Mouse (Mus musculus): ENCODE results near the gene Cd69. TPM values are rescaled to one million over a fixed set of nuclear protein-coding genes. Genes with fewer than 3 reads are reported as not detected.

The Cd69 gene
- polyA plus RNA-seq (2015; fragmentation: Nextera tagmentation; extraction: Ambion mirVana) = 0.09 TPM in 1 of 2 replicates, not detected in the other

DNA sequence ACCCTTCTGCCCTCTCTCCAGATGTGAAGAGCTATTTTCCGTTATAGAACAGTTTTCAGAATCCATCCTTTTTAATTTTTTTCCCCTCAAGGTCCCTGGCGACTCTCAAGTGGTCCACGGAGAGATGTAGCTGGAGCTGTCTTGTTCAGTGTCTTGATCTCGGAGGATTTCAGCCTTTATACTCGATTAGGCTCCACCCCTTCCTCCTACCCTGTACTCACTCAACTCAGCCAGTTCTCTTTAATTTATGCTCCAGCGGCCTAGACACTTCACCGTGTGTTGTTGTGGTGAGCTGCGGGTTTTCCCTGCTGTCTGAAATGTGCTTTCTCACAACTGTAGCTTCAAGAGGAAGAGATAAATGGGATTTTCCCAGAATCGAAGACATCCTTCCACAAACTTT lies at the start of gene Cd69:
Cd69 (minus strand) TSS at position 217 of the 400 bp plus-strand sequence.
- Histone ChIP-seq H3K4me3 (ENCODE audit: low read length) (no peak within 1 kb of the TSS), H3K9me3 (ENCODE audit: control insufficient read depth, low read length) (no peaks in the 10 kb centered on the region), H3K27me3 (replicated peaks; ENCODE audit: control insufficient read depth, insufficient read depth, low read length) (no peaks in the 10 kb centered on the region), H3K4me1 (ENCODE audit: control insufficient read depth, insufficient read depth, low read depth, low read length) (no peaks in the 10 kb centered on the region), H3K27ac (ENCODE audit: low read depth, low read length) (no peak within 1 kb of the TSS), H3K4me2 (ENCODE audit: low read length) (no peak within 1 kb of the TSS), H3K36me3 (ENCODE audit: control insufficient read depth, insufficient read depth, low read length) (no peaks in the 10 kb centered on the region), H3K9ac (ENCODE audit: low read depth, low read length) (no peak within 1 kb of the TSS)
- ATAC-seq = no peak
- 78% methylated on average over 9 of the region's 9 CpGs for WGBS

DNA sequence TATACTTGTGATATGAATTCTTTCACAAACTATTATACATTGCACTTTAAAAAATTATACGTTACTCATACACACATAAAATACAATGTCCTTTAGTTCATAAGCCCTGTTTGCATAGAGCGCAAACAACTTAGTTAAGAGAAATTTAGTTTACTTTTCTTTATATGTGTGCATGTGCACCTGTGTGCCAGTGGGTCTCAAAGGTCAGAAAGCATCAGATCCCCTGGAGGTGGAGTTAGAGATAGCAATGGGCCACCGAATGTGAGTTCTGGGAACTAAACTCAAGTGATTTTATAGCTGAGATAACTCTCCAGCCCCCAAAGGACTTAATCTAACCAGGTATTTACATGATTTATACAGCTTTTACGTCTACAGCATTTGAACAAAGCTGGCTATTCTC lies 44.1 kb upstream of the Cd69 start:
- WGBS = 77% methylated on average over 4 of the region's 4 CpGs
- H3K9ac ChIP-seq (ENCODE audit: low read depth, low read length) = no peak overlapping the region
- no peak overlapping the region for H3K4me3 ChIP-seq (ENCODE audit: low read length)
- H3K4me2 ChIP-seq (ENCODE audit: low read length) = no peak overlapping the region
- H3K9me3 ChIP-seq (ENCODE audit: control insufficient read depth, low read length) = no peaks in the 10 kb centered on the region
- no peak overlapping the region for H3K27ac ChIP-seq (ENCODE audit: low read depth, low read length)
- H3K4me1 ChIP-seq (ENCODE audit: control insufficient read depth, insufficient read depth, low read depth, low read length) = no peaks in the 10 kb centered on the region
- no peak for ATAC-seq
- H3K36me3 ChIP-seq (ENCODE audit: control insufficient read depth, insufficient read depth, low read length) = no peaks in the 10 kb centered on the region
- H3K27me3 ChIP-seq (replicated peaks; ENCODE audit: control insufficient read depth, insufficient read depth, low read length) = no peaks in the 10 kb centered on the region

DNA sequence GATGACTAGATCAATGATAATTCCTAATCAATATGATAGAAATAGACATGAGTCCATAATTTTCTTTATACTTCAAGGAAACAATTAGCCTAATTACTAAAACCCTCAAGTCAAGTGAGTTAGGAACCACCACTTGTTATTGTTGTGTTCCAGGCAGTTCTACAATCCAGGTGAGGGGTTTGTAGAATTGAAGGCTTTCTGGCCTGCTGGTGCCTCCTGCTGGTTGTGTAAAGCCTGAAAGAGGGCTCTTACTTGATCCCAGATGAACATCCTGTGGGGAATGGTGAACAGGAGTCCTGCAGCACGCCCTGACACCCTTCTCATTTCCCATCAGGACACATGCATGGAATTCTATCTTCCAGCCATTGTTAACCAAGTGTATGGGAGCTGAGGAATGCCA lies 43.2 kb upstream of the Cd69 start:
- ATAC-seq = no peak

GRCm38 (mm10) chr6:129316463-129316862 lies 41.2 kb upstream of the Cd69 start:
- H3K4me3 ChIP-seq (ENCODE audit: low read length) = no peak overlapping the region
- no peaks in the 10 kb centered on the region for H3K36me3 ChIP-seq (ENCODE audit: control insufficient read depth, insufficient read depth, low read length)
- H3K9me3 ChIP-seq (ENCODE audit: control insufficient read depth, low read length) = no peaks in the 10 kb centered on the region
- ATAC-seq = no peak
- WGBS = 77% methylated on average over 2 of the region's 2 CpGs
- H3K9ac ChIP-seq (ENCODE audit: low read depth, low read length) = no peak overlapping the region
- H3K4me2 ChIP-seq (ENCODE audit: low read length) = no peak overlapping the region
- no peaks in the 10 kb centered on the region for H3K4me1 ChIP-seq (ENCODE audit: control insufficient read depth, insufficient read depth, low read depth, low read length)
- H3K27ac ChIP-seq (ENCODE audit: low read depth, low read length) = no peak overlapping the region
- no peaks in the 10 kb centered on the region for H3K27me3 ChIP-seq (replicated peaks; ENCODE audit: control insufficient read depth, insufficient read depth, low read length)

More for the DNA sequence above, 43.2 kb upstream of the Cd69 start:
- WGBS = 59% methylated on average over 1 of the region's 1 CpGs
- H3K4me3 ChIP-seq (ENCODE audit: low read length) = no peak overlapping the region
- no peaks in the 10 kb centered on the region for H3K9me3 ChIP-seq (ENCODE audit: control insufficient read depth, low read length)
- H3K9ac ChIP-seq (ENCODE audit: low read depth, low read length) = no peak overlapping the region
- no peaks in the 10 kb centered on the region for H3K27me3 ChIP-seq (replicated peaks; ENCODE audit: control insufficient read depth, insufficient read depth, low read length)
- no peak overlapping the region for H3K4me2 ChIP-seq (ENCODE audit: low read length)
- no peaks in the 10 kb centered on the region for H3K36me3 ChIP-seq (ENCODE audit: control insufficient read depth, insufficient read depth, low read length)
- no peak overlapping the region for H3K27ac ChIP-seq (ENCODE audit: low read depth, low read length)
- no peaks in the 10 kb centered on the region for H3K4me1 ChIP-seq (ENCODE audit: control insufficient read depth, insufficient read depth, low read depth, low read length)

- no peak overlapping the region for H3K9ac ChIP-seq (ENCODE audit: low read depth, low read length)
- H3K27ac ChIP-seq (ENCODE audit: low read depth, low read length) = no peak overlapping the region
- 89% methylated on average over 1 of the region's 1 CpGs for WGBS
- no peaks in the 10 kb centered on the region for H3K9me3 ChIP-seq (ENCODE audit: control insufficient read depth, low read length)
- no peaks in the 10 kb centered on the region for H3K36me3 ChIP-seq (ENCODE audit: control insufficient read depth, insufficient read depth, low read length)
- H3K4me2 ChIP-seq (ENCODE audit: low read length) = no peak overlapping the region
- no peak for ATAC-seq
- no peak overlapping the region for H3K4me3 ChIP-seq (ENCODE audit: low read length)
- no peaks in the 10 kb centered on the region for H3K27me3 ChIP-seq (replicated peaks; ENCODE audit: control insufficient read depth, insufficient read depth, low read length)
- H3K4me1 ChIP-seq (ENCODE audit: control insufficient read depth, insufficient read depth, low read depth, low read length) = no peaks in the 10 kb centered on the region
Observed at GRCm38 (mm10) chr6:129315698-129316097, 40.5 kb upstream of the Cd69 start.

- Histone ChIP-seq H3K27ac (ENCODE audit: low read depth, low read length) (no peak overlapping the region), H3K4me3 (ENCODE audit: low read length) (no peak overlapping the region), H3K36me3 (ENCODE audit: control insufficient read depth, insufficient read depth, low read length) (no peaks in the 10 kb centered on the region), H3K4me1 (ENCODE audit: control insufficient read depth, insufficient read depth, low read depth, low read length) (no peaks in the 10 kb centered on the region), H3K4me2 (ENCODE audit: low read length) (no peak overlapping the region), H3K27me3 (replicated peaks; ENCODE audit: control insufficient read depth, insufficient read depth, low read length) (no peaks in the 10 kb centered on the region), H3K9ac (ENCODE audit: low read depth, low read length) (no peak overlapping the region), H3K9me3 (ENCODE audit: control insufficient read depth, low read length) (no peaks in the 10 kb centered on the region)
- 91% methylated on average over 3 of the region's 3 CpGs for WGBS
- ATAC-seq = no peak
Observed at GRCm38 (mm10) chr6:129314655-129315168, 39.5 kb upstream of the Cd69 start.

DNA sequence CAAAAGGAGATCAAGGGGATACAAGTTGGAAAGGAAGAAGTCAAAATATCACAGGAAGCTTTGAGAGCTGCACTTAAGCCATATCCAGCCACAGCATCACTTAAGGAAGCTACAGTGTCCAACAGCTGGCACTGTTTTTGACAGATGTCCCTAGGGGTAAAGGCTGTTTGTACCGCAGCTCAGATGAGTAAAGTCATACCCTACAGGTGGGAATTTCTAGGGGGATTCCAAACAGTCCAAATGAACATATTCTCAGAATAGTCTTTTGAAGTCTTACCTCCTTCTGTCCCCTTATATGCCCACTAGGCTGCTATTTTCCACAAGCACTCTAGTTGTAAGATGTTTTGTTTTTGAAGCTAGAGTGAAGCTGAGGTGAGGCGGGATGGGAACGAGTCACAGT lies 37.3 kb upstream of the Cd69 start:
- no peak for ATAC-seq
- 84% methylated on average over 3 of the region's 3 CpGs for WGBS
- Histone ChIP-seq H3K9ac (ENCODE audit: low read depth, low read length) (no peak overlapping the region), H3K9me3 (ENCODE audit: control insufficient read depth, low read length) (no peaks in the 10 kb centered on the region), H3K27me3 (replicated peaks; ENCODE audit: control insufficient read depth, insufficient read depth, low read length) (no peaks in the 10 kb centered on the region), H3K4me1 (ENCODE audit: control insufficient read depth, insufficient read depth, low read depth, low read length) (no peaks in the 10 kb centered on the region), H3K4me3 (ENCODE audit: low read length) (no peak overlapping the region), H3K27ac (ENCODE audit: low read depth, low read length) (no peak overlapping the region), H3K36me3 (ENCODE audit: control insufficient read depth, insufficient read depth, low read length) (no peaks in the 10 kb centered on the region), H3K4me2 (ENCODE audit: low read length) (no peak overlapping the region)

DNA sequence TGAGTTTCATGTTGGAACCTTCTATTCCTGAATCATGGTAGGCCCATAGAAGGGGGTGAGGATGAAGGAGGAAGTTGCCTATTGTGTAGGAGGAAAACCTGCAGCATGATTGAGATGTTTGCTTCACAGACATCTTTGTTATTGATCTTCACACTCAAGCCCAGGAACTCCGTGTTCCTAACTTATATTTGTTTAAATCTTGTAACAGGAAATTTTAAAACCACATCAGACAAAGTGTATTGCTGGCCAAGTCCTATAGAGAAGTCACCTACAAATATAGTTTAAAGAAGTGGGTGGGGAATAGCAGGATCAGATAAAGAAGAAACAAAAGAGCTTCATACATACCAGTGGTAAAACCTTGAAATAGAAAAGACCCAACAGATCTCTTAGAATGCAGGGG lies 28.9 kb upstream of the Cd69 start:
- H3K27ac ChIP-seq (ENCODE audit: low read depth, low read length) = no peak overlapping the region
- no peaks in the 10 kb centered on the region for H3K36me3 ChIP-seq (ENCODE audit: control insufficient read depth, insufficient read depth, low read length)
- H3K4me1 ChIP-seq (ENCODE audit: control insufficient read depth, insufficient read depth, low read depth, low read length) = no peaks in the 10 kb centered on the region
- no peaks in the 10 kb centered on the region for H3K9me3 ChIP-seq (ENCODE audit: control insufficient read depth, low read length)
- H3K27me3 ChIP-seq (replicated peaks; ENCODE audit: control insufficient read depth, insufficient read depth, low read length) = no peaks in the 10 kb centered on the region
- 75% methylated on average over 1 of the region's 1 CpGs for WGBS
- H3K4me3 ChIP-seq (ENCODE audit: low read length) = no peak overlapping the region
- no peak overlapping the region for H3K9ac ChIP-seq (ENCODE audit: low read depth, low read length)
- no peak overlapping the region for H3K4me2 ChIP-seq (ENCODE audit: low read length)
- ATAC-seq = no peak

DNA sequence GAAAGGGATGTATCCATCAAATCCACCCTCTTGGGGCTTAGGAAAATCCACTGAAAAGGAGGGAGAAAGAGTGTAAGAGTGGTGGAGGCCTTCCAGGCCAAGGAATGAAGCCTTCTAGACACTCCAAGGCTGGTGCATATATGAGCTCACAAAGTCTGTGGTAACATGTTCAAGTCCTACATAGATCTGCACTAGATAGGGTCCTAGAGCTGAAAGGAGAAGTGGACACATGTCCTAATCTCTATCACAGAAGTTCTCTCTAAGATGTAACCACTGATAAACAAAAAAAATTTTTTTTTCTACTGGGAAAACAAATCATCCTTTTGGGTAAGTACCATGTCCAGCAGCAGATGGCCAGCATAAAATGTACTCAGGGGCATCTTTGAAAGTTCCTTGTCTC lies 13.5 kb upstream of the Cd69 start:
- no peaks in the 10 kb centered on the region for H3K4me1 ChIP-seq (ENCODE audit: control insufficient read depth, insufficient read depth, low read depth, low read length)
- H3K9ac ChIP-seq (ENCODE audit: low read depth, low read length) = no peak overlapping the region
- no peaks in the 10 kb centered on the region for H3K9me3 ChIP-seq (ENCODE audit: control insufficient read depth, low read length)
- no peaks in the 10 kb centered on the region for H3K36me3 ChIP-seq (ENCODE audit: control insufficient read depth, insufficient read depth, low read length)
- H3K4me3 ChIP-seq (ENCODE audit: low read length) = no peak overlapping the region
- no peak overlapping the region for H3K27ac ChIP-seq (ENCODE audit: low read depth, low read length)
- no peaks in the 10 kb centered on the region for H3K27me3 ChIP-seq (replicated peaks; ENCODE audit: control insufficient read depth, insufficient read depth, low read length)
- H3K4me2 ChIP-seq (ENCODE audit: low read length) = no peak overlapping the region
- ATAC-seq = no peak

Measured in hindbrain, embryonic 16.5 days (tissue).